Mouse (Mus musculus): ENCODE data around the gene Sfxn3. TPM values are rescaled to one million over a fixed set of nuclear protein-coding genes. Genes with fewer than 3 reads are reported as not detected.

Gene Sfxn3
- polyA plus RNA-seq, 1 experiment, result 84.2 TPM

- 52% methylated on average over 1 of the region's 1 CpGs for WGBS
- no peak for TF ChIP-seq POLR2A (IDR thresholded peaks at IDR 0.05; ENCODE audit: borderline replicate concordance, extremely low read depth, low read depth, low read length)
- TF ChIP-seq CTCF (IDR thresholded peaks at IDR 0.05; ENCODE audit: insufficient read depth, low read length), result no peak
- H3K4me1 ChIP-seq (ENCODE audit: control insufficient read depth, insufficient read depth, low read length), result no peaks in the 10 kb centered on the region
- no peak overlapping the region for H3K4me3 ChIP-seq (replicated peaks; ENCODE audit: extremely low read depth, low read depth, low read length)
- no peak for DNase-seq
These were observed 58.3 kb downstream of the Sfxn3 start for GRCm38 (mm10) chr19:45105591-45105990.

Other genes starting within 250 kb of the Sfxn3 start
- gene Slf2, start 116.4 kb upstream of the Sfxn3 start, polyA plus RNA-seq (2012; rRNA removed), result 24.3 and 61.4 TPM in 2 replicates
- 9.1 and 10.6 TPM in 2 replicates for gene Sema4g, start 58.4 kb upstream of the Sfxn3 start, polyA plus RNA-seq (2012; rRNA removed)
- 4.2 and 7.2 TPM in 2 replicates for gene Twnk, start 41.8 kb upstream of the Sfxn3 start, polyA plus RNA-seq (2012; rRNA removed)
- gene Mrpl43, start 41.1 kb upstream of the Sfxn3 start, polyA plus RNA-seq (2012; rRNA removed), result 50.1 and 78.0 TPM in 2 replicates
- gene Lzts2, start 33.1 kb upstream of the Sfxn3 start, polyA plus RNA-seq (2012; rRNA removed), result 143 TPM in 2 replicates
- gene Pdzd7, start 1.8 kb upstream of the Sfxn3 start, polyA plus RNA-seq (2012; rRNA removed), result 0.64 and 1.2 TPM in 2 replicates
- 10.4 and 11.0 TPM in 2 replicates for gene Kazald1, start 27.7 kb downstream of the Sfxn3 start, polyA plus RNA-seq (2012; rRNA removed)
- not detected in 2 replicates for gene Tlx1, start 103.2 kb downstream of the Sfxn3 start, polyA plus RNA-seq (2012; rRNA removed)
- gene Lbx1, start 188.3 kb downstream of the Sfxn3 start, polyA plus RNA-seq (2012; rRNA removed), result 0.05 and 0.09 TPM in 2 replicates

All from lung, adult 2 months (tissue).